Mouse (Mus musculus) midbrain, postnatal 0 days (tissue): ENCODE data around the gene Snx18. TPM values are rescaled to one million over a fixed set of nuclear protein-coding genes. Genes with fewer than 3 reads are reported as not detected.

Experiments
- ATAC-seq: fragments of 200-750 bp; cut with Nextera tagmentation; 2 replicates; pipeline ENCODE4 v1.8.0; 2017; ENCODE audit warnings: moderate number of reproducible peaks, mild to moderate bottlenecking, moderate TSS enrichment, moderate library complexity; ENCODE audit not compliant: low FRiP score
- DNase-seq: peaks from one replicate; pipeline ENCODE4 v3.0.0-alpha.2; 2015; ENCODE audit warnings: low spot score
- H3K27ac ChIP-seq: fragments of 300-500 bp; sonication (generic); 2 replicates; pipeline ENCODE4 v1.5.1; 2014; ENCODE audit warnings: low read depth, mild to moderate bottlenecking, low read length, mixed read lengths
- H3K27me3 ChIP-seq: fragments of 300-500 bp; sonication (generic); 2 replicates; pipeline ENCODE4 v1.6.1; 2014; ENCODE audit warnings: low read length, control low read depth, mixed read lengths; ENCODE audit not compliant: insufficient read depth
- H3K36me3 ChIP-seq: fragments of 300-500 bp; sonication (generic); 2 replicates; pipeline ENCODE4 v1.6.1; 2014; ENCODE audit warnings: low read length, control low read depth, mixed read lengths; ENCODE audit not compliant: insufficient read depth
- H3K4me1 ChIP-seq: fragments of 300-500 bp; sonication (generic); 2 replicates; pipeline ENCODE4 v1.6.1; 2014; ENCODE audit warnings: mild to moderate bottlenecking, control low read depth, antibody characterized with exemption, low read length, mixed read lengths; ENCODE audit not compliant: insufficient read depth
- H3K4me2 ChIP-seq: fragments of 300-500 bp; sonication (generic); 2 replicates; pipeline ENCODE4 v1.6.1; 2014; ENCODE audit warnings: low read depth, mild to moderate bottlenecking, low read length, mixed read lengths; ENCODE audit not compliant: poor library complexity, severe bottlenecking
- H3K4me3 ChIP-seq: fragments of 300-500 bp; sonication (generic); 2 replicates; pipeline ENCODE4 v1.5.1; 2014; ENCODE audit warnings: low read depth, mild to moderate bottlenecking, low read length, moderate library complexity
- H3K9ac ChIP-seq: fragments of 300-500 bp; sonication (generic); replicated peaks from 2 replicates; pipeline ENCODE4 v1.6.1; 2014; ENCODE audit warnings: mild to moderate bottlenecking, low read length, moderate library complexity, mixed read lengths; ENCODE audit not compliant: poor library complexity, severe bottlenecking
- H3K9me3 ChIP-seq: fragments of 300-500 bp; sonication (generic); 2 replicates; pipeline ENCODE4 v1.6.1; 2016; ENCODE audit warnings: low read length, control low read depth
- CTCF ChIP-seq: IDR thresholded peaks from 2 replicates; pipeline ENCODE4 v1.5.1; 2016; ENCODE audit warnings: antibody characterized with exemption, mild to moderate bottlenecking
- WGBS: fragments of 180-500 bp; shearing (Covaris S2); extraction: QIAGEN DNeasy Blood & Tissue Kit; methylation state at CpG from one replicate; pipeline ENCODE4 v1.1.7; 2014; 5-methylcytosine and 5-hydroxymethylcytosine counted together
- polyA plus RNA-seq: library from polyadenylated mRNA; unstranded; fragments of >200 nt; fragmentation: Nextera tagmentation; extraction: Ambion mirVana; gene quantifications from 2 replicates; pipeline ENCODE4 v1.2.1, GENCODE M21; 2015
- total RNA-seq: library from RNA; depleted of rRNA; stranded (reverse); fragments of >200 nt; gene quantifications from 2 replicates; pipeline ENCODE4 v1.2.3, GENCODE M21; 2014

Snx18 gene
- total and polyA plus RNA-seq, 2 experiments from 2014 or later: 9.5 to 35.8 TPM

DNA sequence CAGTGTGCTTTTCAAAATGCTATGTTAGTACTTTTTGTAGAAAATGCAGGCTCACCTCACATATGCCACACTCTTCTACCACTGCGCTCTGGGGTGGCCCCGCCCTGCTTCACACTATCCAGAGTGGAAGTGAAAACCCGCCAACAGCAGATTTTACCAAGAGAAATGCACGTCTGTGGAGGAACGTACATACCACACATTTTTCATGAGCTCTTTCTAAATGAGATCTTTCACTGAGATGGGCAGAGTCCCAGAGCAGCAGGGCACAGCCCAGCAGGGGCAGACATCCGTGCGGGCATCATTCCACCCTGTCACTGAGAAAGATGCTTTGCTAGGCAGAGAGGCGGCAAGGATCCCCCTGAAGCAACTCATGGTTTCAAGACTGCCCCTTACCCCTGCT, 22.4 kb downstream of the Snx18 start:
- Histone ChIP-seq H3K27me3 (no peaks in the 10 kb centered on the region), H3K27ac (no peak overlapping the region), H3K9me3 (no peaks in the 10 kb centered on the region), H3K4me1 (0 out of 2 replicates have a peak, but pooled peaks cover 3% of the 10 kb centered on the region), H3K9ac (no peak overlapping the region), H3K4me3 (no peak overlapping the region), H3K36me3 (peaks cover 9% of the 10 kb centered on the region), H3K4me2 (no peak overlapping the region)
- no peak for DNase-seq
- ATAC-seq: 0 out of 2 replicates have a peak, but pooled peaks have one; percentile 18
- no peak for TF ChIP-seq CTCF
- 65% methylated on average over 8 of the region's 8 CpGs for WGBS

DNA sequence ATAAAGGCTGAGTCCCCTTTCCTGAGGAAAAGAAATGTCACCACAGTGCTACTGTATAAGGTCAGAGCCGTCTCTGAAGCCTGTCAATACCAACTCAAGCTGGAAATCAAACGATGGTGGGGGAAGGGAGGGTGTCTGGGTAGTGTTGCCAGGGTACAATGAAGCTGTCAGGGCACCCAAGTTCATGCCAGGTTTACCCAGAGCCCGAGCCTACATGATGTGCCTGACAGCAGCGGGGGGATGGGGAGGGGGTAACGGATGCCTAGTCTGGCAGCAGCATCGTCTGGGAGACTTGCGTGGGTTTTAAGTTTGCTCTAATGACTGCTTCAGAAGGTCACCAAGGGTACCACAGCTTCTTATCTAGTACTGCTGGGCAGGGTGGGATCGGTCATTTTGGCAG, 23.1 kb downstream of the Snx18 start:
- H3K36me3 ChIP-seq: peaks cover 13% of the 10 kb centered on the region
- H3K9ac ChIP-seq: no peak overlapping the region
- 59% methylated on average over 8 of the region's 8 CpGs for WGBS
- TF ChIP-seq CTCF: no peak
- 0 out of 2 replicates have a peak, but pooled peaks cover 3% of the 10 kb centered on the region for H3K4me1 ChIP-seq
- no peak for DNase-seq
- H3K27ac ChIP-seq: no peak overlapping the region
- no peak overlapping the region for H3K4me2 ChIP-seq
- no peak overlapping the region for H3K4me3 ChIP-seq
- no peaks in the 10 kb centered on the region for H3K9me3 ChIP-seq
- no peaks in the 10 kb centered on the region for H3K27me3 ChIP-seq
- ATAC-seq: 0 out of 2 replicates have a peak, but pooled peaks have one; percentile 43

DNA sequence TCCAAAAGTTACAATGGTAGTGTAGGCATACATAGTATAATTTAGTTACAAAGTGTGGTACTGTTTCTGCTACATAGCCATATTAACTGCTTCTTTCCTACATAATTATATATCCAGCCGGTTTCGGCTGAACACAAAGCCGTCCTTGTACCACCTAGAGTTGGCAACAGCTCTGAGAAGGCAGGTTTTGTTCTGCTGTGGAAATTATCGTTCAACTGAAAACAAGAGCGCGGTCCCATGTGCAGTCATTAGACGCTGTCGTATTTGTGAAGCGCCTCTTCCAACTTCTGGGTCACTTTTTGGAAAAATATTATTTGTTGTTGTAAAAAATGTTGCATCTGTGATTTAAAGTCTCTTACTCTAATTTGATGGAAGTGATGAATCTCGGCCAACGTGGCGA, 24.0 kb downstream of the Snx18 start:
- H3K4me1 ChIP-seq: 0 out of 2 replicates have a peak, but pooled peaks cover 3% of the 10 kb centered on the region
- H3K27me3 ChIP-seq: no peaks in the 10 kb centered on the region
- no peaks in the 10 kb centered on the region for H3K9me3 ChIP-seq
- WGBS: 86% methylated on average over 12 of the region's 12 CpGs
- no peak overlapping the region for H3K4me3 ChIP-seq
- H3K36me3 ChIP-seq: peaks cover 13% of the 10 kb centered on the region
- no peak for DNase-seq
- no peak overlapping the region for H3K27ac ChIP-seq
- H3K9ac ChIP-seq: no peak overlapping the region
- no peak overlapping the region for H3K4me2 ChIP-seq
- no peak for ATAC-seq
- TF ChIP-seq CTCF: no peak

GRCm38 (mm10) chr13:113593711-113594110, 24.7 kb downstream of the Snx18 start:
- ATAC-seq: no peak
- no peak overlapping the region for H3K27ac ChIP-seq
- H3K9ac ChIP-seq: no peak overlapping the region
- TF ChIP-seq CTCF: no peak
- H3K4me2 ChIP-seq: no peak overlapping the region
- peaks cover 13% of the 10 kb centered on the region for H3K36me3 ChIP-seq
- 0 out of 2 replicates have a peak, but pooled peaks cover 3% of the 10 kb centered on the region for H3K4me1 ChIP-seq
- no peaks in the 10 kb centered on the region for H3K9me3 ChIP-seq
- no peak for DNase-seq
- WGBS: 88% methylated on average over 17 of the region's 17 CpGs
- no peaks in the 10 kb centered on the region for H3K27me3 ChIP-seq
- no peak overlapping the region for H3K4me3 ChIP-seq

- H3K27me3 ChIP-seq: no peaks in the 10 kb centered on the region
- H3K4me1 ChIP-seq: 0 out of 2 replicates have a peak, but pooled peaks cover 3% of the 10 kb centered on the region
- no peak overlapping the region for H3K27ac ChIP-seq
- ATAC-seq (no peak), DNase-seq (no peak)
- no peak overlapping the region for H3K9ac ChIP-seq
- no peaks in the 10 kb centered on the region for H3K9me3 ChIP-seq
- WGBS: 92% methylated on average over 13 of the region's 13 CpGs
- no peak for TF ChIP-seq CTCF
- peaks cover 13% of the 10 kb centered on the region for H3K36me3 ChIP-seq
- no peak overlapping the region for H3K4me3 ChIP-seq
- no peak overlapping the region for H3K4me2 ChIP-seq
These were observed 25.6 kb downstream of the Snx18 start for GRCm38 (mm10) chr13:113592703-113593200.

DNA sequence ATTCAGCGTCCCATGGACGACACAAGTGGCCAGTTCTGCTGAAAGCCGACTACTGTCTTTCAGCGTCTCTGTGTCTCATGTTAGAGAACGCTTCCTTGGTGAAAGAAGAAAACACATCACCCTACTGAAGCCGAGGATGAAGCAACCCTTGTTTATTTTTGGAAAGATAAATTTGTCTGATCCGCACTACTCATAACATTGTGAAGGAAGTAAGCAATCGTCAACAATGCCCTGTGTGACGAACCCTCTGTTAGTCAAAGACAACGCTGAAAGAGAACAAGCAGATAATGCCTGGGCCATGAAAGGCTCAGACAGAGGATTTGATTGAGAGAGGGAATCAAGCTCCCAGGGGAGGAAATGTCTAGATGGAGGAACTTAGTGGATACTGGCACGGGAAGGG, 27.0 kb downstream of the Snx18 start:
- no peak overlapping the region for H3K4me2 ChIP-seq
- WGBS: 89% methylated on average over 11 of the region's 11 CpGs
- H3K9me3 ChIP-seq: no peaks in the 10 kb centered on the region
- no peak for DNase-seq
- no peak overlapping the region for H3K27ac ChIP-seq
- peaks cover 13% of the 10 kb centered on the region for H3K36me3 ChIP-seq
- no peak overlapping the region for H3K4me3 ChIP-seq
- TF ChIP-seq CTCF: no peak
- H3K9ac ChIP-seq: no peak overlapping the region
- no peaks in the 10 kb centered on the region for H3K27me3 ChIP-seq
- no peak for ATAC-seq
- H3K4me1 ChIP-seq: peaks cover 9% of the 10 kb centered on the region; the same call in 1 of the 2 replicates
